In the genomic region with DNA sequence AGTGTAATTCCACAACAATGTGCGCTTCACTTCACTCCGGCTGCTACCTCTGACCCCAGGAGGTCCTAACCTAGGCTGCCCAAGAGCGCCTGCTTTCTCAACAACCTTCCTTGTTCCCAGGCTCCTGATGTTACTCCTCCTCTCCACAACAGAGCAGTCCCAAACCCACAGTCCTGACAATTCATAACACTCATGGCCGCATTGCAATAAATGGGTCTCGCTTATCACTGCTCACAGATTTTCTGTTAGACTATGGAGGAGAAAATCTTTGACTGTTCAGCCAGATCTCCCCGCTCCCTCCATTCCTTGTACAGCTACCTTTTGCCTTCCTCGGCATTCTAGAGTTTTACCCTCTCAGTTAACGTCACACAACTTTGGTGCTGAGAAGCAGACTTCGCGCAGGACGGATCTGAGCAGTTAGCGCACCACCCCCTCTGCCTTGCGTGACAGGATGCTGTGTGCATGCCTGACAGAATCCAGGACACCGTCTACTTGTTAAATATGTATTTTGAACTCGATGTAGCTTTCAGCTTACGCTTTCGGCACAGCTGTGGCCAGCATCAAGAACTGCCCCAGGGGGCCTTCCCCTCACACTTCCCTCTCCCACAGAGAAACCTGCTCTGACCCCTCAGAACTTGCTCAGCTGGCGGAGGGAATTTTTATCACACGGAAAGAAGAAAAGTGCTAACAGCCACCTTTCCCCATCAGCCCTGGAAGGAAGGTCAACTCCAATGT, we compare ENCODE assay signal across 8 mouse cellular contexts. TPM values are rescaled to one million over a fixed set of nuclear protein-coding genes. Genes with fewer than 3 reads are reported as not detected.
A peak's percentile ranks its signal among the peaks of the same experiment; 100 is the strongest.
DNase-seq lines count a peak whose midpoint lies in the region; ATAC-seq and TF ChIP-seq lines count a peak whose summit lies in the region.
"Had no signal": no experiment of that assay in that cellular context is flagged by ENCODE, and none has a peak within 500 bp of the region (broad histone marks: within the 10 kb centered on the region; RNA-seq: fewer than 3 reads in every experiment).

Gene Stox2 (minus strand): TSS at position 51 of the 735 bp plus-strand sequence.

- H3K4me3 ChIP-seq in left cerebral cortex, adult 2 months, result no peak within 1 kb of the TSS
- H3K4me3 ChIP-seq in forebrain, embryonic 13.5 days, result no peak within 1 kb of the TSS
- no peak within 1 kb of the TSS for H3K4me3 ChIP-seq in intestine, postnatal 0 days (ENCODE audit: low read depth, low read length)
- H3K4me3 ChIP-seq: megakaryocyte, embryonic 14.5 days had no signal

- WGBS in forebrain, embryonic 13.5 days, result 90% methylated on average over 19 of the region's 19 CpGs
- WGBS in intestine, postnatal 0 days, result 71% methylated on average over 19 of the region's 19 CpGs

- TF ChIP-seq CTCF in left cerebral cortex, adult 2 months (IDR thresholded peaks at IDR 0.05), result no peak
- no peak for TF ChIP-seq CTCF in intestine, postnatal 0 days (IDR thresholded peaks at IDR 0.05; ENCODE audit: low read depth)

- no peaks in the 10 kb centered on the region for H3K27me3 ChIP-seq in forebrain, embryonic 13.5 days
- no peaks in the 10 kb centered on the region for H3K27me3 ChIP-seq in intestine, postnatal 0 days (replicated peaks; ENCODE audit: control insufficient read depth, insufficient read depth, low read length)
- H3K27me3 ChIP-seq: megakaryocyte, embryonic 14.5 days had no signal

- intact Hi-C loops in left cerebral cortex, adult 2 months (cut with DNase I), result no loop called here
- intact Hi-C loops in left cerebral cortex, postnatal 10 days (cut with DNase I), result no loop called here

- no peak within 1 kb of the TSS for H3K9ac ChIP-seq in forebrain, embryonic 13.5 days
- H3K9ac ChIP-seq in intestine, postnatal 0 days (ENCODE audit: low read depth, low read length), result no peak within 1 kb of the TSS

- H3K4me1 ChIP-seq in forebrain, embryonic 13.5 days, result no peaks in the 10 kb centered on the region
- H3K4me1 ChIP-seq in intestine, postnatal 0 days (replicated peaks; ENCODE audit: control insufficient read depth, insufficient read depth, low read length), result no peaks in the 10 kb centered on the region
- H3K4me1 ChIP-seq: megakaryocyte, embryonic 14.5 days had no signal

- H3K4me2 ChIP-seq in forebrain, embryonic 13.5 days, result no peak within 1 kb of the TSS
- no peak within 1 kb of the TSS for H3K4me2 ChIP-seq in intestine, postnatal 0 days (replicated peaks; ENCODE audit: low read depth)

- H3K9me3 ChIP-seq in forebrain, embryonic 13.5 days (replicated peaks), result no peaks in the 10 kb centered on the region
- H3K9me3 ChIP-seq in intestine, postnatal 0 days (ENCODE audit: control insufficient read depth), result no peaks in the 10 kb centered on the region

- DNase-seq in left cerebral cortex, adult 2 months (ENCODE audit: extremely low spot score in 1 of 2, low spot score in 2 of 2), result no peak
- no peak for DNase-seq in left cerebral cortex, adult 11 months (ENCODE audit: low spot score)
- peak in 1 of 2 experiments; percentile 45 for DNase-seq in left cerebral cortex, postnatal 10 days (ENCODE audit: extremely low spot score in 1 of 2, low spot score in 2 of 2)
- peak; percentile 31 for DNase-seq in retina, embryonic 14.5 days (ENCODE audit: low spot score)
- DNase-seq in urinary bladder, postnatal 14 days (ENCODE audit: low spot score), result no peak

- ATAC-seq in forebrain, embryonic 13.5 days, result no peak
- no peak for ATAC-seq in intestine, postnatal 0 days

- no peaks in the 10 kb centered on the region for H3K36me3 ChIP-seq in forebrain, embryonic 13.5 days (ENCODE audit: poor library complexity, severe bottlenecking)
- H3K36me3 ChIP-seq in intestine, postnatal 0 days (ENCODE audit: control insufficient read depth, insufficient read depth), result no peaks in the 10 kb centered on the region

- no peak within 1 kb of the TSS for H3K27ac ChIP-seq in left cerebral cortex, adult 2 months
- H3K27ac ChIP-seq in forebrain, embryonic 13.5 days, result no peak within 1 kb of the TSS
- H3K27ac ChIP-seq in intestine, postnatal 0 days (ENCODE audit: low read depth, low read length), result no peak within 1 kb of the TSS

RNA-seq across cellular contexts. Expression of gene Stox2, which starts in this region (rescaled TPM):
- 10 to 100 TPM; 81.5 to 92.1 TPM for total RNA-seq in left cerebral cortex, adult 2 months (2021)
- 46.7 and 47.0 TPM in 2 replicates for polyA plus RNA-seq in forebrain, embryonic 13.5 days (2015; fragmentation: Nextera tagmentation; extraction: Ambion mirVana)
- total RNA-seq in left cerebral cortex, postnatal 10 days (2021), result 10 to 100 TPM; 85.0 to 89.4 TPM
- 3.2 and 3.9 TPM in 2 replicates for polyA plus RNA-seq in intestine, postnatal 0 days (2015; fragmentation: Nextera tagmentation; extraction: Ambion mirVana)
